Mouse (Mus musculus): ENCODE results near the gene 1700003F12Rik. TPM values are rescaled to one million over a fixed set of nuclear protein-coding genes. Genes with fewer than 3 reads are reported as not detected.

1700003F12Rik gene
- polyA plus RNA-seq, 1 experiment from 2014 or later, result 0.77 TPM

DNA sequence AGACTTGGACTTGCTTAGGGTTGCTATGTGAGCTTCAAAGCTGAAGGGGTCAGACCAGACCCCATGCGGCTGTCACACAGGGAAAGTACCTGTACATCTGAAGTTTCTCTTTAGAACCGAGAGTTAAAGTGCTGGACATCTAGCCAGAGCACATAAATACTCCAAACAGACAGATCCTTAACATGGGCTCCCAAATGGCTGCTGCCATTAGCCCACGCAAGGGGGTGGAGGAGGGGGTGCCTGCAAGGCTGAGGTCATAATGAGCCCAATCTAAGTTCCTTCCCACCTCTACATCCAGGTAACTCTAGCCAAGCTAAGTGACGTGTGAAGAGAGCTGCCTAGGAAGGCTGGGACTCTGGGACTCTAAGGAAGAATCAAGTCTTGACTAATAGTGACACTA, 4.6 kb downstream of the 1700003F12Rik start, which contains the start of gene Actl10:
Gene Actl10, plus strand, starts transcription at position 301 of the 400 bp plus-strand sequence.
- Histone ChIP-seq H3K4me3 (ENCODE audit: low read depth, low read length) (no peak within 1 kb of the TSS), H3K4me1 (ENCODE audit: control insufficient read depth, insufficient read depth, low read length) (peaks cover 15% of the 10 kb centered on the region), H3K36me3 (ENCODE audit: control insufficient read depth, insufficient read depth, low read length) (no peaks in the 10 kb centered on the region), H3K4me2 (replicated peaks; ENCODE audit: low read depth, low read length) (peak within 1 kb of the TSS; percentile 15; the same call in 1 of the 2 replicates), H3K9ac (replicated peaks; ENCODE audit: low read depth, low read length) (no peak within 1 kb of the TSS), H3K9me3 (ENCODE audit: control insufficient read depth, low read depth, low read length) (no peaks in the 10 kb centered on the region), H3K27ac (ENCODE audit: low read length) (no peak within 1 kb of the TSS), H3K27me3 (ENCODE audit: control insufficient read depth, insufficient read depth, low read length) (0 out of 2 replicates have a peak, but pooled peaks cover 12% of the 10 kb centered on the region)
- 76% methylated on average over 4 of the region's 4 CpGs for whole genome bisulfite sequencing
- no peak for ATAC-seq (ENCODE audit: insufficient number of reproducible peaks, insufficient read depth, low FRiP score, low read depth)

DNA sequence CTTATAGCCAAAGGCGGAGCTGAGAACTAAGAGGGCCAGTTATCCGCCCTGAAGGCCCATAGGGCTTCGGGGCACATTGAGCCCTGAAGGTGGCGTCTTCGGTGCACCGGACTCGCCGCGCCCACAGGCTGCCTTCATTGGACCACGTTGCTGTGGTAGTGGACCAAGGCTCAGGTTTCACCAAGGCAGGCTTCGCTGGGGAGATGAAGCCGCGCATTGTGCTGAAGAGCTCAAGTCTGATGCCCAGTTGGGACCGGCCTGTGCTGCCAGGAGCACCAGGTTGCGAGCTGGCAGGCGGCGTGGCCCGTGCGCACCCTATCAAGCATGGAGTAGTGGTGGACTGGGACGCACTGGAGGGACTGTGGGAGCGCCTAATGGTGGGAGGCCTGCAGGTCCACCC, 5.0 kb downstream of the 1700003F12Rik start:
- no peaks in the 10 kb centered on the region for H3K9me3 ChIP-seq (ENCODE audit: control insufficient read depth, low read depth, low read length)
- H3K36me3 ChIP-seq (ENCODE audit: control insufficient read depth, insufficient read depth, low read length), result no peaks in the 10 kb centered on the region
- H3K4me3 ChIP-seq (ENCODE audit: low read depth, low read length), result no peak overlapping the region
- no peak overlapping the region for H3K9ac ChIP-seq (replicated peaks; ENCODE audit: low read depth, low read length)
- H3K27me3 ChIP-seq (ENCODE audit: control insufficient read depth, insufficient read depth, low read length), result 0 out of 2 replicates have a peak, but pooled peaks cover 12% of the 10 kb centered on the region
- peaks cover 15% of the 10 kb centered on the region for H3K4me1 ChIP-seq (ENCODE audit: control insufficient read depth, insufficient read depth, low read length)
- H3K4me2 ChIP-seq (replicated peaks; ENCODE audit: low read depth, low read length), result peak overlapping the region; percentile 15; the same call in 1 of the 2 replicates
- no peak for ATAC-seq (ENCODE audit: insufficient number of reproducible peaks, insufficient read depth, low FRiP score, low read depth)
- no peak overlapping the region for H3K27ac ChIP-seq (ENCODE audit: low read length)
- WGBS, result 34% methylated on average over 21 of the region's 21 CpGs

- H3K36me3 ChIP-seq (ENCODE audit: control insufficient read depth, insufficient read depth, low read length), result no peaks in the 10 kb centered on the region
- no peak overlapping the region for H3K9ac ChIP-seq (replicated peaks; ENCODE audit: low read depth, low read length)
- 0 out of 2 replicates have a peak, but pooled peaks cover 12% of the 10 kb centered on the region for H3K27me3 ChIP-seq (ENCODE audit: control insufficient read depth, insufficient read depth, low read length)
- H3K9me3 ChIP-seq (ENCODE audit: control insufficient read depth, low read depth, low read length), result no peaks in the 10 kb centered on the region
- ATAC-seq (ENCODE audit: insufficient number of reproducible peaks, insufficient read depth, low FRiP score, low read depth), result peak; percentile 10
- no peak overlapping the region for H3K27ac ChIP-seq (ENCODE audit: low read length)
- peaks cover 15% of the 10 kb centered on the region for H3K4me1 ChIP-seq (ENCODE audit: control insufficient read depth, insufficient read depth, low read length)
- WGBS, result 31% methylated on average over 27 of the region's 27 CpGs
- no peak overlapping the region for H3K4me3 ChIP-seq (ENCODE audit: low read depth, low read length)
- H3K4me2 ChIP-seq (replicated peaks; ENCODE audit: low read depth, low read length), result peak overlapping the region; percentile 15; the same call in 1 of the 2 replicates
These were observed 5.6 kb downstream of the 1700003F12Rik start for GRCm38 (mm10) chr2:154552424-154552907.

GRCm38 (mm10) chr2:154555235-154555634, 8.3 kb downstream of the 1700003F12Rik start:
- H3K4me1 ChIP-seq (ENCODE audit: control insufficient read depth, insufficient read depth, low read length), result peaks cover 14% of the 10 kb centered on the region
- ATAC-seq (ENCODE audit: insufficient number of reproducible peaks, insufficient read depth, low FRiP score, low read depth), result no peak
- H3K27me3 ChIP-seq (ENCODE audit: control insufficient read depth, insufficient read depth, low read length), result 0 out of 2 replicates have a peak, but pooled peaks cover 8% of the 10 kb centered on the region
- H3K4me3 ChIP-seq (ENCODE audit: low read depth, low read length), result no peak overlapping the region
- no peak overlapping the region for H3K9ac ChIP-seq (replicated peaks; ENCODE audit: low read depth, low read length)
- no peak overlapping the region for H3K27ac ChIP-seq (ENCODE audit: low read length)
- WGBS, result 87% methylated on average over 6 of the region's 6 CpGs
- no peaks in the 10 kb centered on the region for H3K9me3 ChIP-seq (ENCODE audit: control insufficient read depth, low read depth, low read length)
- no peaks in the 10 kb centered on the region for H3K36me3 ChIP-seq (ENCODE audit: control insufficient read depth, insufficient read depth, low read length)
- no peak overlapping the region for H3K4me2 ChIP-seq (replicated peaks; ENCODE audit: low read depth, low read length)

DNA sequence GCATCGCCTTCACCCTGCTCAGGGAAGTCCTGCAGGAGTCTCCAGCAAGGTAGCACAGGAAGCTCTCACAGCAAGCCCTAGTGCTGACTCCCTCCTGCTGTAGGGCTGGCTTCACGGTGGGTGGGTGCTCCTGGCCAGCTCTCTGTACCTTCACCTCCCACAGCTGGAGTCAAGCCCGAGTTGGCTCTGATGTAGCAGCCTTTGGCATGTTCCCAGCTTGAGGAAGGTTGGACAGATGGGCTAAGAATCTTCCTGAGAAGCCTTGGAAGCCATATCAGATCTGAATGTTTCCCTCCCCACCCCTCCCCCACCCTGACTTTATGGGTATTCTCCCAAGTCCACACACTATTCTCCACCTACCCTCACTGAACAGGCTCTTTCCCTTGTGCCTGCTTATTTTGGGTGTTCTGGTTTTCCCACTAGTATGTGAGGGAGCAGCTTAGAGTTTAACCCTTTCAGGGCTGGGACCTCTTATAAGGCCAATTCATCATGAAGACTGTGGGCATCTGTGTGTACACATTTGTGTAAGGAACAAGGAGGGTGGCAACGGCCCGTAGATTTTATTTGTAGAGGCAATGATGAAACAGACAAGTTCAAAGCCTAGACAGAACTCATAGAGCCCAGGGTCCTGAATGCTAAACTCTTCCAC, 10.4 kb downstream of the 1700003F12Rik start:
- H3K36me3 ChIP-seq (ENCODE audit: control insufficient read depth, insufficient read depth, low read length), result peaks cover 9% of the 10 kb centered on the region; the same call in 1 of the 2 replicates
- H3K4me3 ChIP-seq (ENCODE audit: low read depth, low read length), result no peak overlapping the region
- no peaks in the 10 kb centered on the region for H3K9me3 ChIP-seq (ENCODE audit: control insufficient read depth, low read depth, low read length)
- peaks cover 9% of the 10 kb centered on the region for H3K4me1 ChIP-seq (ENCODE audit: control insufficient read depth, insufficient read depth, low read length)
- H3K9ac ChIP-seq (replicated peaks; ENCODE audit: low read depth, low read length), result no peak overlapping the region
- ATAC-seq (ENCODE audit: insufficient number of reproducible peaks, insufficient read depth, low FRiP score, low read depth), result 0 out of 2 replicates have a peak, but pooled peaks have one; percentile 31
- no peak overlapping the region for H3K4me2 ChIP-seq (replicated peaks; ENCODE audit: low read depth, low read length)
- WGBS, result 38% methylated on average over 5 of the region's 5 CpGs
- 0 out of 2 replicates have a peak, but pooled peaks cover under 1% of the 10 kb centered on the region for H3K27me3 ChIP-seq (ENCODE audit: control insufficient read depth, insufficient read depth, low read length)
- H3K27ac ChIP-seq (ENCODE audit: low read length), result no peak overlapping the region

GRCm38 (mm10) chr2:154558264-154559039, 11.6 kb downstream of the 1700003F12Rik start, which contains the start of gene Necab3:
Gene Necab3 (minus strand): TSS chr2:154558890.
- ATAC-seq (ENCODE audit: insufficient number of reproducible peaks, insufficient read depth, low FRiP score, low read depth), result no peak
- Histone ChIP-seq H3K36me3 (ENCODE audit: control insufficient read depth, insufficient read depth, low read length) (peaks cover 14% of the 10 kb centered on the region), H3K4me3 (ENCODE audit: low read depth, low read length) (peak within 1 kb of the TSS; percentile 11), H3K27ac (ENCODE audit: low read length) (no peak within 1 kb of the TSS), H3K4me1 (ENCODE audit: control insufficient read depth, insufficient read depth, low read length) (peaks cover 9% of the 10 kb centered on the region; the same call in 1 of the 2 replicates), H3K27me3 (ENCODE audit: control insufficient read depth, insufficient read depth, low read length) (no peaks in the 10 kb centered on the region), H3K9me3 (ENCODE audit: control insufficient read depth, low read depth, low read length) (no peaks in the 10 kb centered on the region), H3K9ac (replicated peaks; ENCODE audit: low read depth, low read length) (0 out of 2 replicates have a peak within 1 kb of the TSS, but pooled peaks have one; percentile 2), H3K4me2 (replicated peaks; ENCODE audit: low read depth, low read length) (peak within 1 kb of the TSS; percentile 37)
- WGBS, result 9% methylated on average over 34 of the region's 34 CpGs

GRCm38 (mm10) chr2:154563612-154564170, 16.8 kb downstream of the 1700003F12Rik start:
- H3K36me3 ChIP-seq (ENCODE audit: control insufficient read depth, insufficient read depth, low read length), result peaks cover 16% of the 10 kb centered on the region
- ATAC-seq (ENCODE audit: insufficient number of reproducible peaks, insufficient read depth, low FRiP score, low read depth), result no peak
- no peak overlapping the region for H3K4me2 ChIP-seq (replicated peaks; ENCODE audit: low read depth, low read length)
- no peaks in the 10 kb centered on the region for H3K9me3 ChIP-seq (ENCODE audit: control insufficient read depth, low read depth, low read length)
- no peaks in the 10 kb centered on the region for H3K27me3 ChIP-seq (ENCODE audit: control insufficient read depth, insufficient read depth, low read length)
- 90% methylated on average over 22 of the region's 22 CpGs for WGBS
- H3K27ac ChIP-seq (ENCODE audit: low read length), result no peak overlapping the region
- H3K4me3 ChIP-seq (ENCODE audit: low read depth, low read length), result no peak overlapping the region
- peaks cover 30% of the 10 kb centered on the region for H3K4me1 ChIP-seq (ENCODE audit: control insufficient read depth, insufficient read depth, low read length)
- H3K9ac ChIP-seq (replicated peaks; ENCODE audit: low read depth, low read length), result no peak overlapping the region

DNA sequence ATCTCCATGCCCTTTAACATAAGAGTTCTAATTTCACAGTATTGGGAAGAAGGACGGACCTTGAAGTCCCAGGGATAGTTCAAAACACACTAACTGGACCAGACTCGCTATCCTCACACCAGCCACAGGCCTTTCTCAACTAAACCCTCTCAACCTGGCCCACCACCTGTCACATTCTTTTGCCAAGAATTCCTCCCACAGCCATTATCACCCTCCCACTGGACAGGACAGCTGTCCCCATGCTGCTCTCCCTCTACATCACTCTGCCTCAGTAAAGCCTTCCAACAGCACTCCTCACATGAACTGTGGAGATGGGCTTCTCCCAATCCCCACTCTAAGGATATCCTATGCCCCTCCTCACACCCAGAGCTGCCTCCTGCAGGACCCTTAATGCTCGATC, 18.7 kb downstream of the 1700003F12Rik start:
- WGBS, result 73% methylated on average over 3 of the region's 3 CpGs
- peaks cover 31% of the 10 kb centered on the region for H3K4me1 ChIP-seq (ENCODE audit: control insufficient read depth, insufficient read depth, low read length)
- no peak overlapping the region for H3K9ac ChIP-seq (replicated peaks; ENCODE audit: low read depth, low read length)
- no peak for ATAC-seq (ENCODE audit: insufficient number of reproducible peaks, insufficient read depth, low FRiP score, low read depth)
- no peak overlapping the region for H3K27ac ChIP-seq (ENCODE audit: low read length)
- H3K27me3 ChIP-seq (ENCODE audit: control insufficient read depth, insufficient read depth, low read length), result no peaks in the 10 kb centered on the region
- H3K4me3 ChIP-seq (ENCODE audit: low read depth, low read length), result no peak overlapping the region
- H3K4me2 ChIP-seq (replicated peaks; ENCODE audit: low read depth, low read length), result no peak overlapping the region
- H3K36me3 ChIP-seq (ENCODE audit: control insufficient read depth, insufficient read depth, low read length), result peaks cover 15% of the 10 kb centered on the region
- H3K9me3 ChIP-seq (ENCODE audit: control insufficient read depth, low read depth, low read length), result no peaks in the 10 kb centered on the region

All from stomach, embryonic 14.5 days (tissue).